Comparison of ENCODE assay signal across 11 mouse cellular contexts in genomic region chr17:31943881-31944539, GRCm38 (mm10).
DNase-seq lines count a peak whose midpoint lies in the region; ATAC-seq and TF ChIP-seq lines count a peak whose summit lies in the region.
"Had no signal": no experiment of that assay in that cellular context is flagged by ENCODE, and none has a peak within 500 bp of the region (broad histone marks: within the 10 kb centered on the region; RNA-seq: fewer than 3 reads in every experiment).

No protein-coding gene starts in this region.

- WGBS in heart, postnatal 0 days, result 42% methylated on average over 10 of the region's 10 CpGs
- WGBS in kidney, embryonic 15.5 days, result 54% methylated on average over 10 of the region's 10 CpGs
- WGBS in stomach, embryonic 15.5 days, result 48% methylated on average over 10 of the region's 10 CpGs
- 69% methylated on average over 10 of the region's 10 CpGs for WGBS in forebrain, postnatal 0 days

- H3K4me2 ChIP-seq in heart, postnatal 0 days (ENCODE audit: low read depth, low read length), result no peak overlapping the region
- H3K4me2 ChIP-seq in kidney, embryonic 15.5 days, result no peak overlapping the region
- H3K4me2 ChIP-seq in stomach, embryonic 15.5 days, result no peak overlapping the region
- no peak overlapping the region for H3K4me2 ChIP-seq in forebrain, postnatal 0 days (ENCODE audit: low read depth)
- H3K4me2 ChIP-seq: heart, embryonic 13.5 days had no signal

- no peak for TF ChIP-seq CTCF in heart, postnatal 0 days (IDR thresholded peaks at IDR 0.05; ENCODE audit: low read depth)
- no peak for TF ChIP-seq CTCF in forebrain, postnatal 0 days (IDR thresholded peaks at IDR 0.05; ENCODE audit: low read depth)

- TF ChIP-seq EP300 in heart, postnatal 0 days (IDR thresholded peaks at IDR 0.05; ENCODE audit: low read depth), result no peak

- H3K4me1 ChIP-seq in heart, postnatal 0 days (ENCODE audit: control insufficient read depth, insufficient read depth), result peaks cover 12% of the 10 kb centered on the region
- H3K4me1 ChIP-seq in kidney, embryonic 15.5 days, result peaks cover 23% of the 10 kb centered on the region
- peaks cover 11% of the 10 kb centered on the region; the same call in 1 of the 2 replicates for H3K4me1 ChIP-seq in stomach, embryonic 15.5 days
- no peaks in the 10 kb centered on the region for H3K4me1 ChIP-seq in forebrain, postnatal 0 days (ENCODE audit: insufficient read depth)

- H3K36me3 ChIP-seq in heart, postnatal 0 days (replicated peaks; ENCODE audit: control insufficient read depth, insufficient read depth, low read length), result no peaks in the 10 kb centered on the region
- H3K36me3 ChIP-seq in kidney, embryonic 15.5 days, result no peaks in the 10 kb centered on the region
- H3K36me3 ChIP-seq in stomach, embryonic 15.5 days, result no peaks in the 10 kb centered on the region
- H3K36me3 ChIP-seq in forebrain, postnatal 0 days (ENCODE audit: insufficient read depth), result no peaks in the 10 kb centered on the region
- H3K36me3 ChIP-seq: heart, embryonic 13.5 days had no signal

- no peaks in the 10 kb centered on the region for H3K27me3 ChIP-seq in heart, postnatal 0 days (ENCODE audit: control insufficient read depth, insufficient read depth, low read length)
- no peaks in the 10 kb centered on the region for H3K27me3 ChIP-seq in kidney, embryonic 15.5 days
- no peaks in the 10 kb centered on the region for H3K27me3 ChIP-seq in stomach, embryonic 15.5 days (replicated peaks)
- no peaks in the 10 kb centered on the region for H3K27me3 ChIP-seq in forebrain, postnatal 0 days (ENCODE audit: insufficient read depth, low read length)
- H3K27me3 ChIP-seq: heart, embryonic 13.5 days had no signal

- ATAC-seq in heart, postnatal 0 days (ENCODE audit: insufficient read depth, low read depth), result peak; percentile 66
- peak; percentile 55; the same call in 1 of the 2 replicates for ATAC-seq in kidney, embryonic 15.5 days (replicated peaks; ENCODE audit: low FRiP score)
- no peak for ATAC-seq in stomach, embryonic 15.5 days (ENCODE audit: insufficient read depth, low FRiP score, low read depth)
- ATAC-seq in forebrain, postnatal 0 days, result no peak
- ATAC-seq: liver, postnatal 0 days had no signal

- no peak overlapping the region for H3K4me3 ChIP-seq in heart, postnatal 0 days (ENCODE audit: low read depth, low read length)
- H3K4me3 ChIP-seq in kidney, embryonic 15.5 days (replicated peaks), result no peak overlapping the region
- H3K4me3 ChIP-seq in stomach, embryonic 15.5 days (replicated peaks), result no peak overlapping the region
- no peak overlapping the region for H3K4me3 ChIP-seq in forebrain, postnatal 0 days (ENCODE audit: low read depth, low read length)
- H3K4me3 ChIP-seq: heart, embryonic 13.5 days had no signal

- no peak overlapping the region for H3K9ac ChIP-seq in heart, postnatal 0 days (replicated peaks; ENCODE audit: low read depth, low read length)
- no peak overlapping the region for H3K9ac ChIP-seq in kidney, embryonic 15.5 days
- H3K9ac ChIP-seq in stomach, embryonic 15.5 days, result no peak overlapping the region
- H3K9ac ChIP-seq in forebrain, postnatal 0 days, result no peak overlapping the region
- H3K9ac ChIP-seq: heart, embryonic 13.5 days; liver, postnatal 0 days had no signal

- no peak overlapping the region for H3K27ac ChIP-seq in heart, postnatal 0 days (ENCODE audit: low read depth)
- peak overlapping the region; percentile 41; the same call in 1 of the 2 replicates for H3K27ac ChIP-seq in kidney, embryonic 15.5 days
- H3K27ac ChIP-seq in stomach, embryonic 15.5 days, result 0 out of 2 replicates have a peak overlapping the region, but pooled peaks have one; percentile 14
- no peak overlapping the region for H3K27ac ChIP-seq in forebrain, postnatal 0 days (ENCODE audit: low read depth, low read length)
- H3K27ac ChIP-seq: heart, embryonic 13.5 days had no signal

- no peaks in the 10 kb centered on the region for H3K9me3 ChIP-seq in heart, postnatal 0 days (replicated peaks; ENCODE audit: control insufficient read depth, low read length)
- no peaks in the 10 kb centered on the region for H3K9me3 ChIP-seq in kidney, embryonic 15.5 days (replicated peaks)
- H3K9me3 ChIP-seq in stomach, embryonic 15.5 days, result no peaks in the 10 kb centered on the region
- H3K9me3 ChIP-seq in forebrain, postnatal 0 days (ENCODE audit: low read length), result no peaks in the 10 kb centered on the region
- H3K9me3 ChIP-seq: heart, embryonic 13.5 days had no signal

- DNase-seq in kidney, adult 18-20 months, result peak; percentile 13
- no peak for DNase-seq in kidney, adult 8-10 months
- no peak for DNase-seq in heart, postnatal 0 days (ENCODE audit: low spot score)
- no peak for DNase-seq in layer of hippocampus, adult 18-20 months (ENCODE audit: low spot score in 2 of 2)
- no peak for DNase-seq in forebrain, postnatal 0 days
- DNase-seq: cerebellum, postnatal 25 days; liver, postnatal 0 days; thymus, postnatal 14 days had no signal

Comparison
In these comparisons a context has a peak if more than half of its experiments do, and no peak if none do; other contexts are left out.
1. ATAC-seq: peak in heart, postnatal 0 days (single experiment) and kidney, embryonic 15.5 days (single experiment); none in stomach, embryonic 15.5 days (single experiment) and forebrain, postnatal 0 days (single experiment).
2. H3K27ac ChIP-seq: peak in kidney, embryonic 15.5 days (single experiment) and stomach, embryonic 15.5 days (single experiment); none in heart, postnatal 0 days (single experiment) and forebrain, postnatal 0 days (single experiment).